Mouse (Mus musculus): ENCODE measurements around the gene Pik3r5. TPM values are rescaled to one million over a fixed set of nuclear protein-coding genes. Genes with fewer than 3 reads are reported as not detected.

Gene Pik3r5
- polyA plus RNA-seq, 1 experiment from 2014 or later: 0.19 TPM

DNA sequence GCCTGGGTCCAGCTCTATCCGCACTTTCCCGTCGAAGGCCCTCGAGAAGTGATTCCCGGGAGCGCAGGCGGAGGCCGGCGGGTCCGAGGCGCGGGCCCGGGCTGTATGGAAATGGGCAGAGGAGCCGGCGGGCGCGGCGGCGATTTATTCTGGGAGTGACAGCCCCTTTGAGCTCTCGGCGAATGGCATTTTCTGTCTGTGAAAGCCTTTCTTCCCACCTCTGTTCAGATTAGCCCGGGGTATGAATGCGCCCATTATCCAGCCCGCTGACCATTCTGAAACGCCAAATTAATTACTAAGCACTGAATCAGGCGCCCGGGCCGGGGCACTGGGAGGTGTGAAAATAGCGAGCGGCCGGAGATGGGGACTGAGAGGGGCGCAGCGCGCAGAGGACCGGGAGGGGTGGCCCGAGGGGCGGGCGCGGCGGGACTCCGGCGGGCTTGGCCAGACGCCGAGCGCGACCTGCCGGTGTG, 32.3 kb upstream of the Pik3r5 start:
- Histone ChIP-seq H3K27ac (ENCODE audit: low read depth, low read length) (no peak overlapping the region; the same call in 1 of the 2 replicates), H3K36me3 (ENCODE audit: control insufficient read depth, insufficient read depth, low read length) (no peaks in the 10 kb centered on the region), H3K4me2 (peak overlapping the region; percentile 88), H3K9ac (ENCODE audit: low read depth, low read length) (peak overlapping the region; percentile 29), H3K4me1 (ENCODE audit: control insufficient read depth, insufficient read depth, low read length) (peaks cover 7% of the 10 kb centered on the region; the same call in 1 of the 2 replicates), H3K4me3 (ENCODE audit: low read depth, low read length) (peak overlapping the region; percentile 50), H3K9me3 (replicated peaks; ENCODE audit: control insufficient read depth, low read length) (no peaks in the 10 kb centered on the region), H3K27me3 (ENCODE audit: control insufficient read depth, insufficient read depth, low read length) (peaks cover 83% of the 10 kb centered on the region)
- 0% methylated on average over 39 of the region's 47 CpGs for WGBS (ENCODE audit: insufficient replicate concordance)
- 0 out of 2 replicates have a peak, but pooled peaks have one; percentile 26 for ATAC-seq (replicated peaks; ENCODE audit: insufficient number of reproducible peaks, low FRiP score, low TSS enrichment)

DNA sequence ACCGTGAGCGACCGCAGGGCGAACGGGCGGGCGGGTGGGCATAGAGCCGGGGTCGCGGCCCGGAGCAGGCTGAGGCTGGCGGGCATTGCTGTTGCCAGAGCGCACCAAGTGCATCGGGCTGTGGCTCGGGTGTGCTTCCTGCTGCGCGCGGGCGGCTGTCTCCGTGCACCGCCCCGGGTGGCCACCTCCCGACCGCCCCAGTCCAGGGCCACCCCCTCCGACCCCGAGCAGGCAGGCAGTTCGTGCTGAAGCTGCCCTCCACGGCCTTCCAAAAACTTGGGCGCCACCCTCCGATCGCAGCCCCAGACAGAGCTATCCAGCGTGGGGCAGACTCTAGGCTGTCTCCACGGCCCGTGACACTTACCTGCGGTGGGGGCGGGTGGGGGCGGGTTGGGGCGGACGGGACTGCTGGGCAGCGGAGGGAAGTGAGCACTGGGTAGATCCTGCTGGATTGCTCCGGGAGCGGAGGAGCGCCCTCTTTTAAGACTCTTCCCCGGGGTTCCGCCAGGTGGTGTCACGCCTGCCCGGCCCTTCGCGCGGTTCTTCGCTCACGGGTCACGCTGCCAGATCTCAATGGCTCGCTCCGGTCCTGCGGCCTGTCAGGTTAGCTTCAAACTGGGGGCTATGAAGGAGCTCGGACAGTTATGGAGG, 31.8 kb upstream of the Pik3r5 start:
- Histone ChIP-seq H3K4me3 (ENCODE audit: low read depth, low read length) (peak overlapping the region; percentile 50), H3K9ac (ENCODE audit: low read depth, low read length) (peak overlapping the region; percentile 29), H3K27me3 (ENCODE audit: control insufficient read depth, insufficient read depth, low read length) (peaks cover 78% of the 10 kb centered on the region), H3K4me1 (ENCODE audit: control insufficient read depth, insufficient read depth, low read length) (peaks cover 7% of the 10 kb centered on the region; the same call in 1 of the 2 replicates), H3K27ac (ENCODE audit: low read depth, low read length) (no peak overlapping the region), H3K4me2 (peak overlapping the region; percentile 88), H3K9me3 (replicated peaks; ENCODE audit: control insufficient read depth, low read length) (no peaks in the 10 kb centered on the region), H3K36me3 (ENCODE audit: control insufficient read depth, insufficient read depth, low read length) (no peaks in the 10 kb centered on the region)
- under 1% methylated on average over 52 of the region's 57 CpGs for WGBS (ENCODE audit: insufficient replicate concordance)
- ATAC-seq (replicated peaks; ENCODE audit: insufficient number of reproducible peaks, low FRiP score, low TSS enrichment): peak; percentile 39; the same call in 1 of the 2 replicates

DNA sequence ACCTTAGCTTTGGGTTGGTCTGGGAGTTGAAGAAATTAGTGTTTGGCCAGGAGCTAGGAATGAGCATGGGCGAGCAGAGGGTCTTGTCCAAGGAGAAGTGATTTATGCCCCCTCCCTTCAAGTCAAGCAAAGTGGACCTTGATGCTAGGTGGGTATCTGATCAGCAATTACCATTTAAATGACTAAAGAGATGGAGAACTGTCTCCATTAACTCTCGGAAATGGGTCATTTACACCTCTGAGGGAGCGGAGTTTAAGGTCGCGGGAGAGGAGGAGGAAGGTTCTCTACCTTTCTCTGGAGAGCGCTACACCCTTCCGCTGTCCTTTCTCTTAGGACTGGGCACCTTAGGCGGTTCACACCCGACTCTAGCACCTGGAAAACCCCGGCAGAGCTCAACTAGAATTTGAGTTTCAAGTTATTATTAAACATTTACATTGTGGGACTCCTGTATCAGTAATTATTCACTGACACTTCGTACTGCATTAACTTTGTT, 31.1 kb upstream of the Pik3r5 start, which contains the start of gene Ntn1:
Gene Ntn1, minus strand, starts transcription at position 97 of the 493 bp plus-strand sequence.
- H3K4me3 ChIP-seq (ENCODE audit: low read depth, low read length): peak within 1 kb of the TSS; percentile 50
- H3K27ac ChIP-seq (ENCODE audit: low read depth, low read length): no peak within 1 kb of the TSS
- peak within 1 kb of the TSS; percentile 29 for H3K9ac ChIP-seq (ENCODE audit: low read depth, low read length)
- H3K36me3 ChIP-seq (ENCODE audit: control insufficient read depth, insufficient read depth, low read length): no peaks in the 10 kb centered on the region
- peaks cover 7% of the 10 kb centered on the region; the same call in 1 of the 2 replicates for H3K4me1 ChIP-seq (ENCODE audit: control insufficient read depth, insufficient read depth, low read length)
- WGBS (ENCODE audit: insufficient replicate concordance): 5% methylated on average over 11 of the region's 11 CpGs
- no peak for ATAC-seq (replicated peaks; ENCODE audit: insufficient number of reproducible peaks, low FRiP score, low TSS enrichment)
- peaks cover 71% of the 10 kb centered on the region for H3K27me3 ChIP-seq (ENCODE audit: control insufficient read depth, insufficient read depth, low read length)
- H3K4me2 ChIP-seq: peak within 1 kb of the TSS; percentile 88
- no peaks in the 10 kb centered on the region for H3K9me3 ChIP-seq (replicated peaks; ENCODE audit: control insufficient read depth, low read length)

DNA sequence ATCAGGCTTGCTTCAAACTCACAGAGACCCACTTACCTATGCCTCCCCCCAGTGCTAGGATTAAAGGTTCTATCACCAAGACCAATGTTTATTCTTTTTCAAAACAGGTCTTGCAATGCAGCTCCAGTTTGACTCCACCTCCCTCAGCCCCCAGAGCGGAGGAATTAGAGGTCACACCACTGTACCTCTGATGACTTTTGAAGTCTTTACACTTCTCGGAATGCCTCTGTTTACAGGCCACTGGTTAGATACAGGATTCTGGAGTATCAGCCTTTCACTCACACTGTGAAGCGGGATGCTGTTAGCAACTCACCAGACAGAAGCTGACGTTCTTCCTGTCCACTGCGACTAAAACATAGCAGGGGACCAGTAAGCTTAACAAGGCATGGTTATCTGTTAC, 30.5 kb upstream of the Pik3r5 start:
- peaks cover 66% of the 10 kb centered on the region for H3K27me3 ChIP-seq (ENCODE audit: control insufficient read depth, insufficient read depth, low read length)
- H3K36me3 ChIP-seq (ENCODE audit: control insufficient read depth, insufficient read depth, low read length): no peaks in the 10 kb centered on the region
- H3K4me1 ChIP-seq (ENCODE audit: control insufficient read depth, insufficient read depth, low read length): peaks cover 7% of the 10 kb centered on the region; the same call in 1 of the 2 replicates
- ATAC-seq (replicated peaks; ENCODE audit: insufficient number of reproducible peaks, low FRiP score, low TSS enrichment): no peak
- no peak overlapping the region for H3K27ac ChIP-seq (ENCODE audit: low read depth, low read length)
- H3K4me3 ChIP-seq (ENCODE audit: low read depth, low read length): no peak overlapping the region
- no peaks in the 10 kb centered on the region for H3K9me3 ChIP-seq (replicated peaks; ENCODE audit: control insufficient read depth, low read length)
- no peak overlapping the region for H3K9ac ChIP-seq (ENCODE audit: low read depth, low read length)
- H3K4me2 ChIP-seq: no peak overlapping the region
- 11% methylated on average over 5 of the region's 5 CpGs for WGBS (ENCODE audit: insufficient replicate concordance)

DNA sequence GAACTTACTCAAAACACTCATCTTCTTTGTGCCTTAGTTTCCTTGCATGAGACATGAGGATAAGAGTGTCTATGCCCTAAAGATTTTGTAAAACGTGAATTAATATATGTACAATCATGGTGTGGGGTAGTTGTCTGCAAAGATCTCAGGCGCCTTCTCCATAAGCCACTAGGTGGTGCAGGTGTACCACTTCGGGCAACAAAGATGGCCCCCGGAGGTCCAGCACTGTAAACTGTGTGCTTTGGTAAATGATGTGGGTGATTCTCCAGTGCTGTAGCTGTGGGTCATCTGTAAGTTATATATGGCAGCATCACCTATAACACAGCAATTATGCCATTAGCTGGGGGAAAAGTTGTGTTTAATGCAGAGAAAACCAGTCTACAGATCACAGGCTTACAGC, 27.7 kb upstream of the Pik3r5 start:
- H3K9ac ChIP-seq (ENCODE audit: low read depth, low read length): no peak overlapping the region
- H3K9me3 ChIP-seq (replicated peaks; ENCODE audit: control insufficient read depth, low read length): no peaks in the 10 kb centered on the region
- no peaks in the 10 kb centered on the region for H3K36me3 ChIP-seq (ENCODE audit: control insufficient read depth, insufficient read depth, low read length)
- H3K4me2 ChIP-seq: no peak overlapping the region
- H3K4me3 ChIP-seq (ENCODE audit: low read depth, low read length): no peak overlapping the region
- 50% methylated on average over 4 of the region's 4 CpGs for WGBS (ENCODE audit: insufficient replicate concordance)
- H3K27me3 ChIP-seq (ENCODE audit: control insufficient read depth, insufficient read depth, low read length): peaks cover 39% of the 10 kb centered on the region
- ATAC-seq (replicated peaks; ENCODE audit: insufficient number of reproducible peaks, low FRiP score, low TSS enrichment): no peak
- H3K4me1 ChIP-seq (ENCODE audit: control insufficient read depth, insufficient read depth, low read length): peaks cover 5% of the 10 kb centered on the region; the same call in 1 of the 2 replicates
- H3K27ac ChIP-seq (ENCODE audit: low read depth, low read length): no peak overlapping the region

DNA sequence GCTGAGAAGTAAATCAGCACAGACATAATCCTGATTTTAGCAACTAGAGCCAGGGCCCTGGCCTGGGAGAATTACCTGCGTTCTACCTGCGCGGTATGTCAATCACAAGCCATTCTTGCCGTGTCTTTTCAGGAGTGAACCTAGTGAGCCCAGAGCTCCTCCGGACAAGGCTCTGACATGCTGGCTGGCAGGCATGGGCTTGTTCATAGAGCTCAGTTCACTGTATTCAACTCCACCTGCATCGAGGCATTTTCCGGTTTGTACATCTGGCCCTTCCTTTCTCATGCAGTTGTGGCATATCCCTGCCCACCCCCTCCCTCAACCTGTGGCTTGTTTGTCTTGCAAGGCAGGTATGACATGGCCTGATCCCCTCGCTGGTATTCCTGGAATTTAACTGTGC, 26.3 kb upstream of the Pik3r5 start:
- H3K27ac ChIP-seq (ENCODE audit: low read depth, low read length): no peak overlapping the region
- no peak for ATAC-seq (replicated peaks; ENCODE audit: insufficient number of reproducible peaks, low FRiP score, low TSS enrichment)
- no peaks in the 10 kb centered on the region for H3K4me1 ChIP-seq (ENCODE audit: control insufficient read depth, insufficient read depth, low read length)
- H3K4me2 ChIP-seq: no peak overlapping the region
- 84% methylated on average over 8 of the region's 8 CpGs for WGBS (ENCODE audit: insufficient replicate concordance)
- H3K9ac ChIP-seq (ENCODE audit: low read depth, low read length): no peak overlapping the region
- no peaks in the 10 kb centered on the region for H3K36me3 ChIP-seq (ENCODE audit: control insufficient read depth, insufficient read depth, low read length)
- H3K4me3 ChIP-seq (ENCODE audit: low read depth, low read length): no peak overlapping the region
- peaks cover 25% of the 10 kb centered on the region for H3K27me3 ChIP-seq (ENCODE audit: control insufficient read depth, insufficient read depth, low read length)
- no peaks in the 10 kb centered on the region for H3K9me3 ChIP-seq (replicated peaks; ENCODE audit: control insufficient read depth, low read length)

DNA sequence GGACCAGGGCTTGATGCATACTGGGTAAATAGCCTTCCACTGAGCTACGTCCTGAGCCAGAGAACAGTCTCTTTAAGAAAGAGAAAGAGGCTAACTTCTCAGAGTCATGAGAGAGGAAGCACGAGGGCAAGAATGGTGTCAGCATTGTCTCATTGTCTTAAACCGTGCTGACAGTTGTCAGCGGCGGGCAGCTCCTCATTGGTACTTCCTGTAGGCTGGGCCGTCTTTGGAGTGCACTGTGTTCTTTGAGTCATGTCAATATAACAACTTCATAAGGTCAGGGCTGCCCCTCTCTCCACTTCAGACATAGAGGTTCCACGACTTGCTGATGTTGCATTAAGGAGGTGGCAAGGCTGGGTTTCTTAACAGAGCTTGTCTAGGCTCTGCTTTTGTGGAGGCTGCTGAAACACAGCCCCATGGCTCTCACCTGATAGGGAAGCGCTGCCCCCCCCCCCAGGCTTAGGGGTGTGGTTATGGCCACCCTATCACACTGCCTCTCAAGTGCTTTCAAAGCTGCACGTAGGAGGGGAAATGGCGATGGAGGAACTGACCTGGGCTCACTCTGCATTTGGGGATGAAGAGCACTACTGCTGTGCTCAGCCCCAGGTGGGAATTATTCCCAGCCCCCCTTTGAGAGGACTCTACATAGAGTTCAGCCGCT, 24.5 kb upstream of the Pik3r5 start:
- no peak overlapping the region for H3K4me2 ChIP-seq
- H3K36me3 ChIP-seq (ENCODE audit: control insufficient read depth, insufficient read depth, low read length): no peaks in the 10 kb centered on the region
- no peaks in the 10 kb centered on the region for H3K4me1 ChIP-seq (ENCODE audit: control insufficient read depth, insufficient read depth, low read length)
- H3K27me3 ChIP-seq (ENCODE audit: control insufficient read depth, insufficient read depth, low read length): peaks cover 15% of the 10 kb centered on the region
- no peak overlapping the region for H3K4me3 ChIP-seq (ENCODE audit: low read depth, low read length)
- ATAC-seq (replicated peaks; ENCODE audit: insufficient number of reproducible peaks, low FRiP score, low TSS enrichment): no peak
- no peak overlapping the region for H3K9ac ChIP-seq (ENCODE audit: low read depth, low read length)
- no peak overlapping the region for H3K27ac ChIP-seq (ENCODE audit: low read depth, low read length)
- WGBS (ENCODE audit: insufficient replicate concordance): 40% methylated on average over 11 of the region's 11 CpGs
- no peaks in the 10 kb centered on the region for H3K9me3 ChIP-seq (replicated peaks; ENCODE audit: control insufficient read depth, low read length)

DNA sequence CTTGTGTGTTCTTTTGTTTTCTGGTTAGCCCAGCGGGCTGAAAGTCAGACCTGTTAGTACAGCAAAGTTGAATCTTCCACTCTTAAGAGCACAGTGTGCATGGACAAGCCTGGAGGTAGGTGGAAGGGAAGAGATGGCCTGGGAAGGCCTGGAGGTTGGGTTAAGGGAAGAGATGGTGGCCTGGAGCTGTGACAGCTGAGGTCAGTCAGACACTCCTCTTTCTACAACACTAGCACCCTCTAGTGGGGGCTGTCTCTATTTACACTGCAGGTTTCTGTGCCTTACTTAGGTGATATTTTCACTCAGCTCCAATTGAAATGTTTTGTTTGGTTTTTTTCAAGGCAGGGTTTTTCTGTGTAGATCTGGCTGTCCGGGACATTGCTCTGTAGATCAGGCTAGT, 23.8 kb upstream of the Pik3r5 start:
- no peak overlapping the region for H3K4me3 ChIP-seq (ENCODE audit: low read depth, low read length)
- H3K9ac ChIP-seq (ENCODE audit: low read depth, low read length): no peak overlapping the region
- H3K36me3 ChIP-seq (ENCODE audit: control insufficient read depth, insufficient read depth, low read length): no peaks in the 10 kb centered on the region
- peaks cover 8% of the 10 kb centered on the region; the same call in 1 of the 2 replicates for H3K27me3 ChIP-seq (ENCODE audit: control insufficient read depth, insufficient read depth, low read length)
- no peak overlapping the region for H3K4me2 ChIP-seq
- H3K4me1 ChIP-seq (ENCODE audit: control insufficient read depth, insufficient read depth, low read length): no peaks in the 10 kb centered on the region
- no peaks in the 10 kb centered on the region for H3K9me3 ChIP-seq (replicated peaks; ENCODE audit: control insufficient read depth, low read length)
- ATAC-seq (replicated peaks; ENCODE audit: insufficient number of reproducible peaks, low FRiP score, low TSS enrichment): no peak
- H3K27ac ChIP-seq (ENCODE audit: low read depth, low read length): no peak overlapping the region
- 53% methylated on average over 2 of the region's 2 CpGs for WGBS (ENCODE audit: insufficient replicate concordance)
